Mouse (Mus musculus) cerebellum, postnatal 36 days (tissue): Measurements from ENCODE around the gene Fzd5.

Source experiments
- DNase-seq, 2 experiments: peaks; one replicate each; pipeline ENCODE4 v3.0.0; 2021 to 2022; ENCODE audit warnings: mixed read lengths in 2 of 2

Fzd5 gene

GRCm38 (mm10) chr1:64733453-64734245 is 3.9 kb downstream of the Fzd5 start:
- no peak for DNase-seq

GRCm38 (mm10) chr1:64732637-64733200 is 4.8 kb downstream of the Fzd5 start:
- no peak for DNase-seq

GRCm38 (mm10) chr1:64732161-64732560 is 5.4 kb downstream of the Fzd5 start:
- DNase-seq = no peak

- DNase-seq = no peak
Observed at GRCm38 (mm10) chr1:64731341-64732020, 6.1 kb downstream of the Fzd5 start.

- no peak for DNase-seq
Observed at GRCm38 (mm10) chr1:64730046-64730445, 7.5 kb downstream of the Fzd5 start.

- no peak for DNase-seq
Observed at GRCm38 (mm10) chr1:64721034-64721587, 16.4 kb downstream of the Fzd5 start.

- peak; percentile 60 to 64 for DNase-seq
Observed at GRCm38 (mm10) chr1:64717504-64717903, 20.0 kb downstream of the Fzd5 start.

GRCm38 (mm10) chr1:64716589-64717304 is 20.8 kb downstream of the Fzd5 start:
- DNase-seq = no peak

GRCm38 (mm10) chr1:64715458-64715857 is 22.1 kb downstream of the Fzd5 start:
- no peak for DNase-seq

- DNase-seq = no peak
Observed at GRCm38 (mm10) chr1:64712006-64712760, 25.4 kb downstream of the Fzd5 start.

- no peak for DNase-seq
Observed at GRCm38 (mm10) chr1:64709891-64710290, 27.7 kb downstream of the Fzd5 start.

GRCm38 (mm10) chr1:64706610-64707009 is 30.9 kb downstream of the Fzd5 start:
- DNase-seq = no peak

GRCm38 (mm10) chr1:64705230-64705629 is 32.3 kb downstream of the Fzd5 start:
- DNase-seq = peak; percentile 57 to 73

- no peak for DNase-seq
Observed at GRCm38 (mm10) chr1:64701780-64702179, 35.8 kb downstream of the Fzd5 start.

- DNase-seq = no peak
Observed at GRCm38 (mm10) chr1:64695156-64695555, 42.4 kb downstream of the Fzd5 start.

- DNase-seq = no peak
Observed at GRCm38 (mm10) chr1:64691581-64691980, 46.0 kb downstream of the Fzd5 start.

- peak; percentile 40 to 53 for DNase-seq
Observed at GRCm38 (mm10) chr1:64691121-64691551, 46.4 kb downstream of the Fzd5 start.

GRCm38 (mm10) chr1:64690213-64691013 is 47.1 kb downstream of the Fzd5 start, which contains the start of gene Ccnyl1:
Gene Ccnyl1, plus strand, starts transcription at chr1:64690455.
- DNase-seq = peak; percentile 98

GRCm38 (mm10) chr1:64689561-64690212 is 47.9 kb downstream of the Fzd5 start:
- DNase-seq = peak in 1 of 2 experiments; percentile 3

GRCm38 (mm10) chr1:64688046-64688445 is 49.5 kb downstream of the Fzd5 start:
- no peak for DNase-seq
